11 mouse cellular contexts compared by ENCODE assay signal in genomic region chr10:62603233-62604030, GRCm38 (mm10). TPM values are rescaled to one million over a fixed set of nuclear protein-coding genes. Genes with fewer than 3 reads are reported as not detected.
DNase-seq lines count a peak whose midpoint lies in the region; ATAC-seq and TF ChIP-seq lines count a peak whose summit lies in the region.
"Had no signal": no experiment of that assay in that cellular context is flagged by ENCODE, and none has a peak within 500 bp of the region (broad histone marks: within the 10 kb centered on the region; RNA-seq: fewer than 3 reads in every experiment).

No protein-coding gene starts in this region.

- dilution Hi-C loops in CH12.LX (cut with MboI; ENCODE audit: extremely low pct_ligation_motif_present, extremely low pct_unique_long_range_greater_than_20kb, low sequenced_read_pairs): no loop called here

- in situ Hi-C loops in CH12.LX (cut with MboI; ENCODE audit: low pct_ligation_motif_present, low pct_unique_long_range_greater_than_20kb, low sequenced_read_pairs): no loop called here

- no peaks in the 10 kb centered on the region for H3K27me3 ChIP-seq in hindbrain, embryonic 15.5 days
- no peaks in the 10 kb centered on the region for H3K27me3 ChIP-seq in hindbrain, embryonic 16.5 days (replicated peaks; ENCODE audit: control insufficient read depth, insufficient read depth, low read length)
- no peaks in the 10 kb centered on the region for H3K27me3 ChIP-seq in CH12.LX (replicated peaks)
- no peaks in the 10 kb centered on the region for H3K27me3 ChIP-seq in embryonic facial prominence, embryonic 12.5 days
- no peaks in the 10 kb centered on the region for H3K27me3 ChIP-seq in midbrain, embryonic 14.5 days (ENCODE audit: control insufficient read depth, insufficient read depth, low read length)
- H3K27me3 ChIP-seq: Patski had no signal

- H3K79me2 ChIP-seq in CH12.LX (replicated peaks; ENCODE audit: control insufficient read depth, extremely low read depth, insufficient read depth, poor library complexity, severe bottlenecking): peaks cover 35% of the 10 kb centered on the region

- peak; percentile 45 for DNase-seq in CH12.LX (ENCODE audit: extremely low read depth)
- no peak for DNase-seq in midbrain, embryonic 14.5 days
- no peak for DNase-seq in thymus, postnatal 0 days (ENCODE audit: low spot score)
- no peak for DNase-seq in spleen, adult 18-20 months
- DNase-seq: cerebellum, adult 8-10 months; kidney, postnatal 14 days; right cerebral cortex, postnatal 25 days had no signal

- no peaks in the 10 kb centered on the region for H3K9me3 ChIP-seq in hindbrain, embryonic 15.5 days
- no peaks in the 10 kb centered on the region for H3K9me3 ChIP-seq in hindbrain, embryonic 16.5 days (ENCODE audit: control insufficient read depth, low read length)
- no peaks in the 10 kb centered on the region for H3K9me3 ChIP-seq in CH12.LX (replicated peaks; ENCODE audit: low read length)
- no peaks in the 10 kb centered on the region for H3K9me3 ChIP-seq in embryonic facial prominence, embryonic 12.5 days
- no peaks in the 10 kb centered on the region for H3K9me3 ChIP-seq in midbrain, embryonic 14.5 days (ENCODE audit: control insufficient read depth, low read length)

- H3K4me3 ChIP-seq in hindbrain, embryonic 15.5 days: 0 out of 2 replicates have a peak overlapping the region, but pooled peaks have one; percentile 98
- no peak overlapping the region for H3K4me3 ChIP-seq in hindbrain, embryonic 16.5 days (ENCODE audit: low read length)
- H3K4me3 ChIP-seq in CH12.LX (replicated peaks in 1 of 3; ENCODE audit: low read depth in 2 of 3, low read length in 2 of 3, poor library complexity in 1 of 3): peak overlapping the region; percentile 71 to 95 (median 77)
- no peak overlapping the region for H3K4me3 ChIP-seq in embryonic facial prominence, embryonic 12.5 days
- H3K4me3 ChIP-seq in midbrain, embryonic 14.5 days (replicated peaks; ENCODE audit: low read depth, low read length): peak overlapping the region; percentile 91; the same call in 1 of the 2 replicates

- H3K9ac ChIP-seq in hindbrain, embryonic 15.5 days: no peak overlapping the region
- H3K9ac ChIP-seq in hindbrain, embryonic 16.5 days (ENCODE audit: low read depth, low read length): no peak overlapping the region
- peak overlapping the region; percentile 25 for H3K9ac ChIP-seq in CH12.LX (ENCODE audit: insufficient read depth, low read depth)
- no peak overlapping the region for H3K9ac ChIP-seq in embryonic facial prominence, embryonic 12.5 days
- no peak overlapping the region for H3K9ac ChIP-seq in midbrain, embryonic 14.5 days (replicated peaks; ENCODE audit: low read length)

- H3K4me2 ChIP-seq in hindbrain, embryonic 15.5 days: peak overlapping the region; percentile 98; the same call in 1 of the 2 replicates
- H3K4me2 ChIP-seq in hindbrain, embryonic 16.5 days (ENCODE audit: low read length): no peak overlapping the region; the same call in 1 of the 2 replicates
- H3K4me2 ChIP-seq in CH12.LX (ENCODE audit: insufficient read depth, low read depth, poor library complexity, severe bottlenecking): peak overlapping the region; percentile 95
- H3K4me2 ChIP-seq in embryonic facial prominence, embryonic 12.5 days (replicated peaks): peak overlapping the region; percentile 93; the same call in 1 of the 2 replicates
- peak overlapping the region; percentile 92 for H3K4me2 ChIP-seq in midbrain, embryonic 14.5 days (ENCODE audit: low read length)

- H3K4me1 ChIP-seq in hindbrain, embryonic 15.5 days (replicated peaks): peaks cover 21% of the 10 kb centered on the region
- H3K4me1 ChIP-seq in hindbrain, embryonic 16.5 days (ENCODE audit: control insufficient read depth, insufficient read depth, low read depth, low read length): peaks cover 17% of the 10 kb centered on the region
- peaks cover 3 to 12% of the 10 kb centered on the region in 2 experiments; a peak in 3 of 4 replicates for H3K4me1 ChIP-seq in CH12.LX (ENCODE audit: control insufficient read depth in 1 of 2, insufficient read depth in 2 of 2)
- H3K4me1 ChIP-seq in embryonic facial prominence, embryonic 12.5 days: peaks cover 5% of the 10 kb centered on the region; the same call in 1 of the 2 replicates
- H3K4me1 ChIP-seq in midbrain, embryonic 14.5 days (ENCODE audit: control insufficient read depth, insufficient read depth, low read length): peaks cover 13% of the 10 kb centered on the region

- no peak for TF ChIP-seq CTCF in CH12.LX (conservative IDR thresholded peaks at IDR 0.05 in 1 of 2, IDR thresholded peaks at IDR 0.05 in 1 of 2; ENCODE audit: low read depth in 2 of 2, low read length in 2 of 2)

- TF ChIP-seq POLR2A in CH12.LX (IDR thresholded peaks at IDR 0.05; ENCODE audit: low read depth, low read length): no peak

- no peak overlapping the region for H3K27ac ChIP-seq in hindbrain, embryonic 15.5 days (replicated peaks)
- H3K27ac ChIP-seq in hindbrain, embryonic 16.5 days (ENCODE audit: low read depth, low read length): no peak overlapping the region
- peak overlapping the region; percentile 86 for H3K27ac ChIP-seq in CH12.LX (ENCODE audit: insufficient read depth, low read depth)
- H3K27ac ChIP-seq in embryonic facial prominence, embryonic 12.5 days: no peak overlapping the region
- H3K27ac ChIP-seq in midbrain, embryonic 14.5 days (replicated peaks; ENCODE audit: low read depth, low read length): no peak overlapping the region

- WGBS in hindbrain, embryonic 15.5 days: 86% methylated on average over 12 of the region's 12 CpGs
- 90% methylated on average over 12 of the region's 12 CpGs for WGBS in hindbrain, embryonic 16.5 days
- 90% methylated on average over 12 of the region's 12 CpGs for WGBS in embryonic facial prominence, embryonic 12.5 days
- WGBS in midbrain, embryonic 14.5 days: 91% methylated on average over 12 of the region's 12 CpGs

- H3K36me3 ChIP-seq in hindbrain, embryonic 15.5 days: peaks cover 2% of the 10 kb centered on the region; the same call in 1 of the 2 replicates
- H3K36me3 ChIP-seq in hindbrain, embryonic 16.5 days (ENCODE audit: control insufficient read depth, insufficient read depth, low read length): peaks cover 2% of the 10 kb centered on the region; the same call in 1 of the 2 replicates
- H3K36me3 ChIP-seq in CH12.LX (replicated peaks in 1 of 2; ENCODE audit: control insufficient read depth in 1 of 2, insufficient read depth in 1 of 2, low read length in 1 of 2): peaks cover 4 to 8% of the 10 kb centered on the region in 2 experiments
- H3K36me3 ChIP-seq in embryonic facial prominence, embryonic 12.5 days: peaks cover 2% of the 10 kb centered on the region
- peaks cover 3% of the 10 kb centered on the region for H3K36me3 ChIP-seq in midbrain, embryonic 14.5 days (ENCODE audit: control insufficient read depth, insufficient read depth, low read length)

- no peak for TF ChIP-seq RAD21 in CH12.LX (IDR thresholded peaks at IDR 0.05; ENCODE audit: low read depth, low read length)

- TF ChIP-seq EP300 in CH12.LX (IDR thresholded peaks at IDR 0.05; ENCODE audit: low read length): no peak

- no peak for ATAC-seq in hindbrain, embryonic 15.5 days (ENCODE audit: low FRiP score, low read depth)
- no peak for ATAC-seq in hindbrain, embryonic 16.5 days
- ATAC-seq in embryonic facial prominence, embryonic 12.5 days (ENCODE audit: insufficient number of reproducible peaks, insufficient read depth, low FRiP score, low TSS enrichment): no peak
- ATAC-seq in midbrain, embryonic 14.5 days (ENCODE audit: low FRiP score, low TSS enrichment): no peak
- ATAC-seq: Patski had no signal

TF ChIP-seq in CH12.LX, 34 proteins besides CTCF, POLR2A, EP300 and RAD21:
- TF ChIP-seq CHD1 (IDR thresholded peaks at IDR 0.05; ENCODE audit: low read depth, low read length) (0 out of 2 replicates have a peak, but pooled peaks have one; percentile 18), MAZ (IDR thresholded peaks at IDR 0.05; ENCODE audit: low read depth, low read length) (no peak), BHLHE40 (IDR thresholded peaks at IDR 0.05; ENCODE audit: low read depth, low read length) (peak; percentile 26; the same call in 1 of the 2 replicates), IRF4 (IDR thresholded peaks at IDR 0.05; ENCODE audit: low read depth, low read length) (peak; percentile 49), HCFC1 (IDR thresholded peaks at IDR 0.05; ENCODE audit: low read depth, low read length) (no peak)
TF ChIP-seq in CH12.LX: peak in this region for 3.

RNA-seq across cellular contexts. Expression of gene Ddx21, which starts 1.4 kb away (rescaled TPM):
- polyA plus RNA-seq in hindbrain, embryonic 15.5 days (2015; fragmentation: Nextera tagmentation; extraction: Ambion mirVana): 12.4 and 12.9 TPM in 2 replicates
- polyA plus RNA-seq in hindbrain, embryonic 16.5 days (2015; fragmentation: Nextera tagmentation; extraction: Ambion mirVana): 10.6 and 13.9 TPM in 2 replicates
- 145 and 208 TPM in 2 replicates for total RNA-seq in CH12.LX (2012; rRNA removed)
- total RNA-seq in CH12.LX (2014; rRNA removed): 110 and 114 TPM in 2 replicates
- polyA plus RNA-seq in CH12.LX (2012; ENCODE audit: insufficient read length, low read depth): 327 and 354 TPM in 2 replicates
- polyA plus RNA-seq in embryonic facial prominence, embryonic 12.5 days (2016; fragmentation: Nextera tagmentation; extraction: Ambion mirVana): 27.4 and 28.8 TPM in 2 replicates
- 16.8 and 23.7 TPM in 2 replicates for polyA plus RNA-seq in midbrain, embryonic 14.5 days (2014; fragmentation: Nextera tagmentation; extraction: Ambion mirVana)
- 29.8 and 29.9 TPM in 2 replicates for polyA plus RNA-seq in thymus, postnatal 0 days (2015; fragmentation: Nextera tagmentation; extraction: Ambion mirVana)

RNA-seq across cellular contexts. Expression of gene Kif1bp, which starts 25.2 kb away (rescaled TPM):
- polyA plus RNA-seq in hindbrain, embryonic 15.5 days (2015; fragmentation: Nextera tagmentation; extraction: Ambion mirVana): 73.3 and 77.9 TPM in 2 replicates
- polyA plus RNA-seq in hindbrain, embryonic 16.5 days (2015; fragmentation: Nextera tagmentation; extraction: Ambion mirVana): 73.2 and 73.6 TPM in 2 replicates
- total RNA-seq in CH12.LX (2012; rRNA removed): 14.6 and 15.3 TPM in 2 replicates
- 12.9 and 13.3 TPM in 2 replicates for total RNA-seq in CH12.LX (2014; rRNA removed)
- polyA plus RNA-seq in CH12.LX (2012; ENCODE audit: insufficient read length, low read depth): 22.5 and 23.1 TPM in 2 replicates
- 52.8 and 53.9 TPM in 2 replicates for polyA plus RNA-seq in embryonic facial prominence, embryonic 12.5 days (2016; fragmentation: Nextera tagmentation; extraction: Ambion mirVana)
- 75.3 and 85.3 TPM in 2 replicates for polyA plus RNA-seq in midbrain, embryonic 14.5 days (2014; fragmentation: Nextera tagmentation; extraction: Ambion mirVana)
- polyA plus RNA-seq in thymus, postnatal 0 days (2015; fragmentation: Nextera tagmentation; extraction: Ambion mirVana): 24.2 and 26.5 TPM in 2 replicates

RNA-seq across cellular contexts. Expression of gene Ddx50, which starts 47.6 kb away (rescaled TPM):
- polyA plus RNA-seq in hindbrain, embryonic 15.5 days (2015; fragmentation: Nextera tagmentation; extraction: Ambion mirVana): 82.8 and 83.0 TPM in 2 replicates
- polyA plus RNA-seq in hindbrain, embryonic 16.5 days (2015; fragmentation: Nextera tagmentation; extraction: Ambion mirVana): 76.3 and 82.0 TPM in 2 replicates
- total RNA-seq in CH12.LX (2012; rRNA removed): 47.2 and 50.5 TPM in 2 replicates
- total RNA-seq in CH12.LX (2014; rRNA removed): 58.7 and 69.2 TPM in 2 replicates
- 73.5 and 74.4 TPM in 2 replicates for polyA plus RNA-seq in CH12.LX (2012; ENCODE audit: insufficient read length, low read depth)
- polyA plus RNA-seq in embryonic facial prominence, embryonic 12.5 days (2016; fragmentation: Nextera tagmentation; extraction: Ambion mirVana): 171 and 176 TPM in 2 replicates
- polyA plus RNA-seq in midbrain, embryonic 14.5 days (2014; fragmentation: Nextera tagmentation; extraction: Ambion mirVana): 81.5 and 103 TPM in 2 replicates
- 95.0 and 108 TPM in 2 replicates for polyA plus RNA-seq in thymus, postnatal 0 days (2015; fragmentation: Nextera tagmentation; extraction: Ambion mirVana)

Comparison
In these comparisons a context has a peak if more than half of its experiments do, and no peak if none do; other contexts are left out.
1. H3K4me3 ChIP-seq: peak in hindbrain, embryonic 15.5 days (single experiment), CH12.LX (3 of 3) and midbrain, embryonic 14.5 days (single experiment); none in hindbrain, embryonic 16.5 days (single experiment) and embryonic facial prominence, embryonic 12.5 days (single experiment).
2. RNA of gene Ddx21, which starts 1.4 kb away (polyA plus RNA-seq): 327 to 354 TPM in CH12.LX; 29.8 to 29.9 TPM in thymus, postnatal 0 days, 27.4 to 28.8 TPM in embryonic facial prominence, embryonic 12.5 days, 16.8 to 23.7 TPM in midbrain, embryonic 14.5 days, 12.4 to 12.9 TPM in hindbrain, embryonic 15.5 days and 10.6 to 13.9 TPM in hindbrain, embryonic 16.5 days; every median in the first group is over 10 times any median in the second.